Mouse (Mus musculus) liver, embryonic 16.5 days (tissue): ENCODE measurements around the gene Rpl11. TPM values are rescaled to one million over a fixed set of nuclear protein-coding genes. Genes with fewer than 3 reads are reported as not detected.
A peak's percentile ranks its signal among the peaks of the same experiment; 100 is the strongest.

ENCODE experiments used
- ATAC-seq: fragments of 200-750 bp; cut with Nextera tagmentation; 2 replicates; pipeline ENCODE4 v1.8.0; 2017; ENCODE audit warnings: low read depth, mild to moderate bottlenecking, moderate number of reproducible peaks, moderate library complexity
- H3K27ac ChIP-seq: fragments of 300-500 bp; sonication (generic); 2 replicates; pipeline ENCODE4 v1.5.1; 2014; ENCODE audit warnings: mild to moderate bottlenecking, low read length
- H3K27me3 ChIP-seq: fragments of 300-500 bp; sonication (generic); 2 replicates; pipeline ENCODE4 v1.6.1; 2014; ENCODE audit warnings: low read depth, low read length, mixed read lengths; ENCODE audit not compliant: control insufficient read depth, insufficient read depth
- H3K36me3 ChIP-seq: fragments of 300-500 bp; sonication (generic); 2 replicates; pipeline ENCODE4 v1.6.1; 2014; ENCODE audit warnings: mild to moderate bottlenecking; ENCODE audit not compliant: control insufficient read depth, insufficient read depth
- H3K4me1 ChIP-seq: fragments of 300-500 bp; sonication (generic); 2 replicates; pipeline ENCODE4 v1.6.1; 2014; ENCODE audit warnings: low read depth, low read length, mixed read lengths; ENCODE audit not compliant: control insufficient read depth
- H3K4me2 ChIP-seq: fragments of 300-500 bp; sonication (generic); 2 replicates; pipeline ENCODE4 v1.6.1; 2014; ENCODE audit warnings: low read depth, low read length, mixed read lengths
- H3K4me3 ChIP-seq: fragments of 300-500 bp; sonication (generic); 2 replicates; pipeline ENCODE4 v1.5.1; 2014; ENCODE audit warnings: low read depth, mild to moderate bottlenecking, low read length
- H3K9ac ChIP-seq: fragments of 300-500 bp; sonication (generic); 2 replicates; pipeline ENCODE4 v1.6.1; 2014; ENCODE audit warnings: low read depth, low read length
- H3K9me3 ChIP-seq: fragments of 300-500 bp; sonication (generic); replicated peaks from 2 replicates; pipeline ENCODE4 v1.6.1; 2016; ENCODE audit warnings: low read length; ENCODE audit not compliant: control insufficient read depth
- WGBS: fragments of 180-500 bp; shearing (Covaris S2); extraction: QIAGEN DNeasy Blood & Tissue Kit; methylation state at CpG from one replicate; pipeline ENCODE4 v1.1.7; 2014; ENCODE audit not compliant: insufficient replicate concordance; 5-methylcytosine and 5-hydroxymethylcytosine counted together
- polyA plus RNA-seq: library from polyadenylated mRNA; unstranded; fragments of >200 nt; fragmentation: Nextera tagmentation; extraction: Ambion mirVana; gene quantifications from 2 replicates; pipeline ENCODE4 v1.2.1, GENCODE M21; 2015

Rpl11 gene
- polyA plus RNA-seq, 1 experiment from 2014 or later = 219 TPM

GRCm38 (mm10) chr4:136043784-136044400 lies 9.3 kb downstream of the Rpl11 start:
- Histone ChIP-seq H3K9ac (no peak overlapping the region), H3K4me2 (no peak overlapping the region), H3K36me3 (peaks cover 8% of the 10 kb centered on the region), H3K4me3 (no peak overlapping the region), H3K27ac (no peak overlapping the region), H3K27me3 (no peaks in the 10 kb centered on the region), H3K9me3 (no peaks in the 10 kb centered on the region), H3K4me1 (no peaks in the 10 kb centered on the region; the same call in 1 of the 2 replicates)
- no peak for ATAC-seq
- WGBS = 68% methylated on average over 6 of the region's 6 CpGs

DNA sequence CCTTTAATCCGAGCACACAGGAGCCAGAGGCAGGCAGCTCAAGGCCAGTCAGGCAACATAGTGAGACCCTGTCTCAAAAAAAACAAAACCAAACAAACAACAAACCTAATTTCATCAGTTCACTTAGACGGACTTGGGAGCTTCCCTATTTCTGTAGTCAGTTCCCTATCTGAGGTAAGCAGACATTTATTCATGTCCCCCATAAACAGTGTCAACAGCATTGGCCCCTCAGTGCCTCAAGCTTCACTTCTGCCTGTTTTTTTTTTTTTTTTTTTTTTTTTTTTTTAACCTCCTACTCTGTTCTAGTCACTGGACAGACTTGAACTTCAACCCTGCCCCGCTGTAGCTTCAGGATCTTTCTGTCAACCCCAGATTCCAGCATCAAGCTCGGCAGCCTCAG lies 18.1 kb downstream of the Rpl11 start:
- Histone ChIP-seq H3K4me1 (peaks cover 23% of the 10 kb centered on the region), H3K4me3 (no peak overlapping the region), H3K27ac (no peak overlapping the region; the same call in 1 of the 2 replicates), H3K36me3 (no peaks in the 10 kb centered on the region), H3K9me3 (no peaks in the 10 kb centered on the region), H3K9ac (no peak overlapping the region), H3K27me3 (no peaks in the 10 kb centered on the region), H3K4me2 (no peak overlapping the region)
- no peak for ATAC-seq
- 31% methylated on average over 4 of the region's 4 CpGs for WGBS

- WGBS = 35% methylated on average over 1 of the region's 1 CpGs
- Histone ChIP-seq H3K4me1 (peaks cover 37% of the 10 kb centered on the region), H3K9ac (no peak overlapping the region), H3K27me3 (no peaks in the 10 kb centered on the region), H3K27ac (no peak overlapping the region), H3K9me3 (no peaks in the 10 kb centered on the region), H3K4me2 (no peak overlapping the region), H3K4me3 (no peak overlapping the region), H3K36me3 (no peaks in the 10 kb centered on the region)
- ATAC-seq = no peak
Observed at GRCm38 (mm10) chr4:136033231-136033630, 20.0 kb downstream of the Rpl11 start.

GRCm38 (mm10) chr4:136030968-136031909 lies 22.0 kb downstream of the Rpl11 start:
- Histone ChIP-seq H3K9ac (peak overlapping the region; percentile 25), H3K27me3 (no peaks in the 10 kb centered on the region), H3K4me1 (peaks cover 48% of the 10 kb centered on the region), H3K27ac (peak overlapping the region; percentile 86), H3K36me3 (no peaks in the 10 kb centered on the region), H3K9me3 (no peaks in the 10 kb centered on the region), H3K4me3 (peak overlapping the region; percentile 11; the same call in 1 of the 2 replicates), H3K4me2 (peak overlapping the region; percentile 42)
- WGBS = 5% methylated on average over 8 of the region's 8 CpGs
- peak; percentile 90 for ATAC-seq

DNA sequence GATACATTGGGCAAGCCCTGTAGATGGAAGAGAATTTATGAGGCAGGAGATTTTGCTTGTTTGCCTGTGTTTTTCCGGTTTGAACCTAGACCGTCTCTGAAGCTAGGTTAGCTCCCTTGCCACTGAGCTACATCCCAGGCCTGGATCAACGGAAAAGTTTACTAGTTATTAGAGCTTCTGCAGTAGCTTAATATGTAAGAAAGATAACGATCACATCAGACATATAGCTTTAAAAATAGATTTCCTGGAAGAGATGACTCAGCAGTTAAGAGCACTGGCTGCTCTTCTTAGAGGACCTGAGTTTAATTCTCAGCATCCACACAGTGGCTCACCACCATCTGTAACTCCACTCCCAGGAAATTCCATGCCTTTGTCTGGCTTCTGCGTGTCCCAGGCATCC lies 24.5 kb downstream of the Rpl11 start:
- Histone ChIP-seq H3K4me2 (peak overlapping the region; percentile 53), H3K27ac (peak overlapping the region; percentile 79), H3K4me3 (peak overlapping the region; percentile 34), H3K9ac (peak overlapping the region; percentile 47), H3K27me3 (no peaks in the 10 kb centered on the region), H3K36me3 (no peaks in the 10 kb centered on the region), H3K4me1 (peaks cover 44% of the 10 kb centered on the region), H3K9me3 (no peaks in the 10 kb centered on the region)
- 29% methylated on average over 5 of the region's 5 CpGs for WGBS
- no peak for ATAC-seq

- ATAC-seq = no peak
- H3K36me3 ChIP-seq = no peaks in the 10 kb centered on the region
- peak overlapping the region; percentile 53 for H3K4me2 ChIP-seq
- peaks cover 42% of the 10 kb centered on the region for H3K4me1 ChIP-seq
- peak overlapping the region; percentile 47 for H3K9ac ChIP-seq
- H3K27me3 ChIP-seq = no peaks in the 10 kb centered on the region
- WGBS = 31% methylated on average over 19 of the region's 19 CpGs
- H3K4me3 ChIP-seq = peak overlapping the region; percentile 34
- H3K9me3 ChIP-seq = no peaks in the 10 kb centered on the region
- peak overlapping the region; percentile 79 for H3K27ac ChIP-seq
Observed at GRCm38 (mm10) chr4:136028132-136028564, 25.1 kb downstream of the Rpl11 start.

GRCm38 (mm10) chr4:136027416-136028131 lies 25.7 kb downstream of the Rpl11 start:
- no peak overlapping the region; the same call in 1 of the 2 replicates for H3K9ac ChIP-seq
- no peaks in the 10 kb centered on the region for H3K27me3 ChIP-seq
- WGBS = 65% methylated on average over 8 of the region's 8 CpGs
- H3K4me3 ChIP-seq = no peak overlapping the region
- no peaks in the 10 kb centered on the region for H3K9me3 ChIP-seq
- H3K4me1 ChIP-seq = peaks cover 42% of the 10 kb centered on the region
- peak overlapping the region; percentile 53; the same call in 1 of the 2 replicates for H3K4me2 ChIP-seq
- ATAC-seq = no peak
- peak overlapping the region; percentile 79 for H3K27ac ChIP-seq
- no peaks in the 10 kb centered on the region for H3K36me3 ChIP-seq

GRCm38 (mm10) chr4:136025350-136025749 lies 27.9 kb downstream of the Rpl11 start:
- no peak for ATAC-seq
- no peaks in the 10 kb centered on the region for H3K9me3 ChIP-seq
- no peaks in the 10 kb centered on the region for H3K36me3 ChIP-seq
- no peak overlapping the region for H3K4me2 ChIP-seq
- H3K9ac ChIP-seq = no peak overlapping the region
- H3K27ac ChIP-seq = no peak overlapping the region
- 79% methylated on average over 1 of the region's 1 CpGs for WGBS
- no peaks in the 10 kb centered on the region for H3K27me3 ChIP-seq
- H3K4me1 ChIP-seq = peaks cover 32% of the 10 kb centered on the region
- H3K4me3 ChIP-seq = no peak overlapping the region
